Mouse (Mus musculus) liver, adult 2 months (tissue): ENCODE data around the gene Tshr. TPM values are rescaled to one million over a fixed set of nuclear protein-coding genes. Genes with fewer than 3 reads are reported as not detected.
A peak's percentile ranks its signal among the peaks of the same experiment; 100 is the strongest.

Source experiments
- DNase-seq: peaks from one replicate; pipeline ENCODE4 v3.0.0-alpha.2; 2011; ENCODE audit warnings: low read depth, low spot score; ENCODE audit errors: extremely low read depth
- H3K27ac ChIP-seq: fragments of 200-500 bp; replicated peaks from 2 replicates; pipeline ENCODE4 v1.5.1; 2012; ENCODE audit warnings: low read depth, mild to moderate bottlenecking, control low read depth, inconsistent platforms, low read length; ENCODE audit not compliant: insufficient read depth
- H3K27me3 ChIP-seq: fragments of 200-500 bp; 2 replicates; pipeline ENCODE4 v1.6.1; 2012; ENCODE audit warnings: mild to moderate bottlenecking, moderate library complexity, low read length, inconsistent platforms; ENCODE audit not compliant: control insufficient read depth, insufficient read depth
- H3K36me3 ChIP-seq: fragments of 200-500 bp; 2 replicates; pipeline ENCODE4 v1.6.1; 2012; ENCODE audit warnings: low read length, inconsistent platforms; ENCODE audit not compliant: control insufficient read depth, insufficient read depth
- H3K4me1 ChIP-seq: fragments of 200-500 bp; 2 replicates; pipeline ENCODE4 v1.6.1; 2011; ENCODE audit warnings: low read length; ENCODE audit not compliant: control insufficient read depth, insufficient read depth
- H3K4me3 ChIP-seq: fragments of 200-500 bp; 2 replicates; pipeline ENCODE4 v1.5.1; 2011; ENCODE audit warnings: low read depth, mild to moderate bottlenecking, control low read depth, low read length, moderate library complexity; ENCODE audit not compliant: insufficient read depth
- H3K79me2 ChIP-seq: fragments of 200-500 bp; 2 replicates; pipeline ENCODE4 v1.6.1; 2012; ENCODE audit warnings: inconsistent platforms, mild to moderate bottlenecking, low read length, moderate library complexity; ENCODE audit not compliant: control insufficient read depth, insufficient read depth
- H3K9ac ChIP-seq: fragments of 200-500 bp; 2 replicates; pipeline ENCODE4 v1.6.1; 2012; ENCODE audit warnings: low read depth, mild to moderate bottlenecking, control low read depth, inconsistent platforms, low read length
- CTCF ChIP-seq: fragments of 200-500 bp; IDR thresholded peaks from 2 replicates; pipeline ENCODE4 v1.5.1; 2011; ENCODE audit warnings: low read depth, low read length, control low read depth
- POLR2A ChIP-seq: fragments of 200-500 bp; IDR thresholded peaks from 2 replicates; pipeline ENCODE4 v1.6.1; 2011; ENCODE audit warnings: low read length, control low read depth; ENCODE audit not compliant: insufficient read depth; ENCODE audit errors: extremely low read depth
- WGBS: fragments of 180-500 bp; shearing (Covaris S2); methylation state at CpG from one replicate; pipeline ENCODE4 v1.1.7; 2018; 5-methylcytosine and 5-hydroxymethylcytosine counted together
- polyA plus RNA-seq: library from polyadenylated mRNA; depleted of rRNA; stranded (reverse); fragments of >200 nt; gene quantifications from 2 replicates; pipeline ENCODE4 v1.2.3, GENCODE M21; 2012
- total RNA-seq: library from RNA; depleted of rRNA; stranded (reverse); fragments of >200 nt; gene quantifications from 2 replicates; pipeline ENCODE4 v1.2.3, GENCODE M21; 2014

Tshr gene
- total and polyA plus RNA-seq, 2 experiments: not detected

GRCm38 (mm10) chr12:91400232-91401048 is 16.1 kb downstream of the Tshr start:
- WGBS: 1% methylated on average over 38 of the region's 38 CpGs
- Histone ChIP-seq H3K36me3 (no peaks in the 10 kb centered on the region), H3K79me2 (no peaks in the 10 kb centered on the region), H3K9ac (no peak overlapping the region), H3K4me1 (no peaks in the 10 kb centered on the region), H3K27me3 (peaks cover 11% of the 10 kb centered on the region; the same call in 1 of the 2 replicates), H3K4me3 (no peak overlapping the region), H3K27ac (no peak overlapping the region)
- DNase-seq: peak; percentile 13
- TF ChIP-seq POLR2A: no peak
- peak; percentile 81 for TF ChIP-seq CTCF

GRCm38 (mm10) chr12:91401049-91401352 is 16.6 kb downstream of the Tshr start:
- TF ChIP-seq CTCF (no peak), POLR2A (no peak)
- no peak overlapping the region for H3K9ac ChIP-seq
- 9% methylated on average over 12 of the region's 12 CpGs for WGBS

GRCm38 (mm10) chr12:91410306-91410705 is 25.9 kb downstream of the Tshr start:
- WGBS: 82% methylated on average over 4 of the region's 4 CpGs
- Histone ChIP-seq H3K4me3 (no peak overlapping the region), H3K27ac (no peak overlapping the region), H3K36me3 (no peaks in the 10 kb centered on the region), H3K27me3 (no peaks in the 10 kb centered on the region), H3K79me2 (no peaks in the 10 kb centered on the region), H3K9ac (no peak overlapping the region), H3K4me1 (no peaks in the 10 kb centered on the region)
- DNase-seq: no peak
- no peak for TF ChIP-seq CTCF
- no peak for TF ChIP-seq POLR2A

More at GRCm38 (mm10) chr12:91401049-91401352, 16.6 kb downstream of the Tshr start:
- H3K36me3 ChIP-seq: no peaks in the 10 kb centered on the region
- no peaks in the 10 kb centered on the region for H3K79me2 ChIP-seq
- peaks cover 11% of the 10 kb centered on the region; the same call in 1 of the 2 replicates for H3K27me3 ChIP-seq
- no peak for DNase-seq
- H3K27ac ChIP-seq: no peak overlapping the region
- no peak overlapping the region for H3K4me3 ChIP-seq
- no peaks in the 10 kb centered on the region for H3K4me1 ChIP-seq

- Histone ChIP-seq H3K4me3 (no peak overlapping the region), H3K36me3 (no peaks in the 10 kb centered on the region), H3K27me3 (no peaks in the 10 kb centered on the region), H3K9ac (no peak overlapping the region), H3K4me1 (no peaks in the 10 kb centered on the region), H3K27ac (no peak overlapping the region), H3K79me2 (no peaks in the 10 kb centered on the region)
- TF ChIP-seq POLR2A (no peak), CTCF (no peak)
- DNase-seq: no peak
- 74% methylated on average over 7 of the region's 7 CpGs for WGBS
These were observed 28.3 kb downstream of the Tshr start for GRCm38 (mm10) chr12:91412461-91413182.

- Histone ChIP-seq H3K27me3 (no peaks in the 10 kb centered on the region), H3K79me2 (no peaks in the 10 kb centered on the region), H3K27ac (no peak overlapping the region), H3K9ac (no peak overlapping the region), H3K4me1 (no peaks in the 10 kb centered on the region), H3K4me3 (no peak overlapping the region), H3K36me3 (no peaks in the 10 kb centered on the region)
- TF ChIP-seq POLR2A: no peak
- no peak for TF ChIP-seq CTCF
- no peak for DNase-seq
- 67% methylated on average over 6 of the region's 6 CpGs for WGBS
These were observed 30.7 kb downstream of the Tshr start for GRCm38 (mm10) chr12:91415112-91415511.
